Mouse (Mus musculus) lung, embryonic 15.5 days (tissue): Measurements from ENCODE around the gene Uck2. TPM values are rescaled to one million over a fixed set of nuclear protein-coding genes. Genes with fewer than 3 reads are reported as not detected.

Experiments
- ATAC-seq: fragments of 200-750 bp; cut with Nextera tagmentation; 2 replicates; pipeline ENCODE4 v1.8.0; 2017; ENCODE audit warnings: moderate number of reproducible peaks, borderline replicate concordance; ENCODE audit not compliant: low FRiP score, low TSS enrichment; ENCODE audit errors: extremely low read depth
- H3K27ac ChIP-seq: fragments of 300-500 bp; sonication (generic); 2 replicates; pipeline ENCODE4 v1.5.1; 2015; ENCODE audit warnings: moderate library complexity, mild to moderate bottlenecking, inconsistent platforms
- H3K27me3 ChIP-seq: fragments of 300-500 bp; sonication (generic); 2 replicates; pipeline ENCODE4 v1.6.1; 2015; ENCODE audit warnings: inconsistent platforms
- H3K36me3 ChIP-seq: fragments of 300-500 bp; sonication (generic); 2 replicates; pipeline ENCODE4 v1.6.1; 2015; ENCODE audit warnings: inconsistent platforms
- H3K4me1 ChIP-seq: fragments of 300-500 bp; sonication (generic); 2 replicates; pipeline ENCODE4 v1.6.1; 2015; ENCODE audit warnings: inconsistent platforms
- H3K4me2 ChIP-seq: fragments of 300-500 bp; sonication (generic); 2 replicates; pipeline ENCODE4 v1.6.1; 2015; ENCODE audit warnings: inconsistent platforms, mild to moderate bottlenecking, moderate library complexity
- H3K4me3 ChIP-seq: fragments of 300-500 bp; sonication (generic); 2 replicates; pipeline ENCODE4 v1.5.1; 2015; ENCODE audit warnings: mild to moderate bottlenecking, inconsistent platforms
- H3K9ac ChIP-seq: fragments of 300-500 bp; sonication (generic); 2 replicates; pipeline ENCODE4 v1.6.1; 2015; ENCODE audit warnings: inconsistent platforms
- H3K9me3 ChIP-seq: fragments of 300-500 bp; sonication (generic); 2 replicates; pipeline ENCODE4 v1.6.1; 2016; ENCODE audit warnings: inconsistent platforms
- WGBS: fragments of 180-500 bp; shearing (Covaris S2); methylation state at CpG from one replicate; pipeline ENCODE4 v1.1.7; 2015; 5-methylcytosine and 5-hydroxymethylcytosine counted together
- microRNA-seq: library from miRNA; unstranded; fragments of <30 nt; microRNA quantifications from one replicate; pipeline ENCODE4, GENCODE M21; 2016
- polyA plus RNA-seq: library from polyadenylated mRNA; unstranded; fragments of >200 nt; fragmentation: Nextera tagmentation; extraction: Ambion mirVana; gene quantifications from 2 replicates; pipeline ENCODE4 v1.2.1, GENCODE M21; 2015

The Uck2 gene
- polyA plus RNA-seq, 1 experiment from 2014 or later, result 79.2 TPM

DNA sequence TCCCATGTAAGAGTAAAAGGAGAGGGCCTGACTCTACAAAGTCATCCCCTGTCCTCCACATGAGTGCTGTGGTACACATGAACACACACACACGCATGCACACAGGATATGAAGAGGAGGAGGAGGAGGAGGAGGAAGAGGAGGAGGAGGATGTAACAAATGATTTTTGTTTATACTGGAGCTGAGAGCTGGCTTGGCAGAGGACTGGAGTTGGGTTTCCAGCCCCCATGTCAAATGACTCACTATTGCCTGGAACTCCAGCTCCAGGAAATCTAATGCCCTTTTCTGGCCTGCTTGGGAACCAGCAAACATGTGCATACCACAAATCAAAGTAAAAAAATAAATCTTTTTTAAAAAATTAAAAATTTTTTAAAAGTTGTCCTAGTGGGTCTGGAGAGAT lies 80.7 kb downstream of the Uck2 start:
- Histone ChIP-seq H3K9ac (no peak overlapping the region), H3K27me3 (no peaks in the 10 kb centered on the region), H3K4me1 (no peaks in the 10 kb centered on the region), H3K4me2 (no peak overlapping the region), H3K36me3 (no peaks in the 10 kb centered on the region), H3K27ac (no peak overlapping the region), H3K4me3 (no peak overlapping the region), H3K9me3 (no peaks in the 10 kb centered on the region)
- no peak for ATAC-seq
- WGBS, result 72% methylated on average over 1 of the region's 1 CpGs

GRCm38 (mm10) chr1:167194766-167195165 lies 90.4 kb downstream of the Uck2 start:
- H3K4me1 ChIP-seq, result no peaks in the 10 kb centered on the region
- no peaks in the 10 kb centered on the region for H3K36me3 ChIP-seq
- H3K4me2 ChIP-seq, result no peak overlapping the region
- ATAC-seq, result no peak
- no peak overlapping the region for H3K27ac ChIP-seq
- no peaks in the 10 kb centered on the region for H3K27me3 ChIP-seq
- H3K4me3 ChIP-seq, result no peak overlapping the region
- no peaks in the 10 kb centered on the region for H3K9me3 ChIP-seq
- H3K9ac ChIP-seq, result no peak overlapping the region
- 69% methylated on average over 8 of the region's 8 CpGs for WGBS

- no peak overlapping the region for H3K4me3 ChIP-seq
- WGBS, result 17% methylated on average over 5 of the region's 5 CpGs
- H3K36me3 ChIP-seq, result no peaks in the 10 kb centered on the region
- H3K27ac ChIP-seq, result no peak overlapping the region
- H3K27me3 ChIP-seq, result no peaks in the 10 kb centered on the region
- no peak overlapping the region for H3K4me2 ChIP-seq
- no peaks in the 10 kb centered on the region for H3K4me1 ChIP-seq
- ATAC-seq, result no peak
- no peak overlapping the region for H3K9ac ChIP-seq
- H3K9me3 ChIP-seq, result no peaks in the 10 kb centered on the region
These were observed 97.3 kb downstream of the Uck2 start for GRCm38 (mm10) chr1:167187791-167188190.

- Histone ChIP-seq H3K4me1 (no peaks in the 10 kb centered on the region), H3K9ac (no peak overlapping the region), H3K9me3 (no peaks in the 10 kb centered on the region), H3K4me3 (no peak overlapping the region), H3K27me3 (no peaks in the 10 kb centered on the region), H3K4me2 (no peak overlapping the region), H3K36me3 (no peaks in the 10 kb centered on the region), H3K27ac (no peak overlapping the region)
- no peak for ATAC-seq
- WGBS, result 26% methylated on average over 9 of the region's 9 CpGs
These were observed 103.1 kb downstream of the Uck2 start for GRCm38 (mm10) chr1:167181919-167182616.

Small RNA genes within 50 kb of the gene (microRNA-seq; reads per million reads assigned to microRNA genes)
- gene Mir6347, result not detected

Other genes starting within 250 kb of the Uck2 start
- gene Tmco1, start 23.1 kb upstream of the Uck2 start, polyA plus RNA-seq, result 101 TPM in 2 replicates
- gene Aldh9a1, start 64.7 kb upstream of the Uck2 start, polyA plus RNA-seq, result 50.8 and 51.4 TPM in 2 replicates
- 44.2 and 48.1 TPM in 2 replicates for gene Mgst3, start 108.5 kb upstream of the Uck2 start, polyA plus RNA-seq
- gene Lrrc52, start 181.5 kb upstream of the Uck2 start, polyA plus RNA-seq, result 0.33 and 0.42 TPM in 2 replicates